Mouse (Mus musculus): ENCODE measurements around the gene Pdzd2. TPM values are rescaled to one million over a fixed set of nuclear protein-coding genes. Genes with fewer than 3 reads are reported as not detected.

Pdzd2 gene
- polyA plus RNA-seq, 1 experiment from 2014 or later: 13.7 TPM

DNA sequence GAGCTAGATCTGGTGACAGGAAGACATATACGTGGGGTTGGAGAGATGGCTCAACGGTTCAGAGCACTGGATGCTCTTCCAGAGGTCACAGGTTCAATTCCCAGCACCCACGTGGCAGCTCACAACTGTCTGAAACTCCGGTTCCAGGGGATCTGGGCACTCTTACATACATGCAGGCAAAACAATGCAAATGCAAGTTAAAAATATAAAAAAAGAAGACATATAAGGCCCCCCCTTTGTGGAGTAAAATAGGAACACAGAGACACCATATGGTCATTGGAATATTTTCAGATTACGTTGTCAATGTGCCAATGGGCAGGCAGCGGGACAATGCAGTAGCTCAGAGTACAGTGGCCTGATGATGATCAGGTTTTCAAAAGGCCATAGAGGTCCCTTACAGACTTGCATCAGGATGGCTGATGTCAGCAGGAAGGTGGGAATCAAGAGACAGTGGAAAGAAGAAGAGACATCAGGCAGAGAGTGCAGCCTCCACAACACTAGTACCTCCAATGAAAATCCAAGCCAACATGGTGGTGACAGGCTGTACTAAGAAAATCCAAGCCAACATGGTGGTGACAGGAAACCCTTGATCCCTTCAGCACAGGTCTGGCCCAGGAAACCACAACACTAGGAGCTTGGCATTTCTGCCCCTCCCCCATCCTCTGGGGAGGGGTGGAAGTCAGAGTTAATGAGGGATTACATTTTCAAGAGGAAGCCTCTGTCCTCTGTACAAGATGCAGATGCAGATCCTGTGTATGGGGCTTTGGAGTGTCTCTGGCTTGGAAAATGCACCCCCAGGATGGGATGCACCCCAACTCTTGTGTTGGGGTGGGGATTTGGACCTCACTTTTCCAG lies 287.4 kb downstream of the Pdzd2 start:
- Histone ChIP-seq H3K4me3 (no peak overlapping the region), H3K9ac (no peak overlapping the region), H3K9me3 (no peaks in the 10 kb centered on the region), H3K36me3 (no peaks in the 10 kb centered on the region), H3K27me3 (no peaks in the 10 kb centered on the region), H3K4me1 (peaks cover 13% of the 10 kb centered on the region), H3K27ac (no peak overlapping the region), H3K4me2 (replicated peaks) (no peak overlapping the region)
- WGBS: 85% methylated on average over 6 of the region's 6 CpGs
- 0 out of 2 replicates have a peak, but pooled peaks have one; percentile 28 for ATAC-seq (ENCODE audit: insufficient number of reproducible peaks, insufficient read depth, low FRiP score, low TSS enrichment)

DNA sequence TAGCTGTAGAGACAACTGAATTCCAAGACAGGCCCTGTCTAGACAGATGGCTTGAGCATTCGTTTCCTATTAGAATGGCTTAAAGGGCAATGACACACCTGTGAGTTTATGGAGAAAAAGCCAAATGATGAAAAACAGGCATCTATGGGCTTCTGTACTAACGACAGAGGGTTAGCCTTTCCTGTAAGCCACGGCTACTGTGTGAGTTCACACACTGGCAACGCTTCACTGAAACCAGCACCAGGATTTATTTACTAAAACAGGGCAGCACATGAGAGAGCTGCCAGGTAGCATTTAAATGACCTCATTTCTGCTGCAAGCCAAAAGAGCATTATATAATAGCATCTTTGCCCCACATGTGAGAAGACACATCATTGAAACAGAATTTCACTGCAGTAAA lies 288.3 kb downstream of the Pdzd2 start:
- Histone ChIP-seq H3K4me3 (no peak overlapping the region), H3K27me3 (no peaks in the 10 kb centered on the region), H3K27ac (no peak overlapping the region), H3K9me3 (no peaks in the 10 kb centered on the region), H3K36me3 (no peaks in the 10 kb centered on the region), H3K4me1 (peaks cover 4% of the 10 kb centered on the region), H3K4me2 (replicated peaks) (no peak overlapping the region), H3K9ac (no peak overlapping the region)
- WGBS: 48% methylated on average over 4 of the region's 4 CpGs
- ATAC-seq (ENCODE audit: insufficient number of reproducible peaks, insufficient read depth, low FRiP score, low TSS enrichment): no peak

DNA sequence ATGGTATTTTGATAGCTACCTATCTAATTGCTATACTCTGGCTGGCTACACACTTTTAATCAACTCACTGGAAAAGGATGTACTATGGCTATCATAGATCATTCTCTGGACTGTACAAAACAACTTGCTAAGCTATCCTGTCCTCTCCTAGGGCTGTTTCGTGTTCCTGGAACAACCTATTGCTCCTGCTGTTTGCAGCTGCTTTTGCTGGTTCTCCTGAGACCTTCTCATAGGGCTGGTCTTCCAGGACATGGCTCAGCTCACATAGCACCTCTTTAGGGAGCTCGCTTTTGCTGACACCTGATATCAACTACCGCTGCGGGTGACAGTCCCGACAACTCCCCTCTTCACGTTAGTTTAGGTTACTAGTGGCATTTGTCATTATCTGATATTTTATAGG lies 288.9 kb downstream of the Pdzd2 start:
- no peaks in the 10 kb centered on the region for H3K36me3 ChIP-seq
- peaks cover 3% of the 10 kb centered on the region; the same call in 1 of the 2 replicates for H3K4me1 ChIP-seq
- WGBS: 78% methylated on average over 6 of the region's 6 CpGs
- H3K27ac ChIP-seq: no peak overlapping the region
- no peak for ATAC-seq (ENCODE audit: insufficient number of reproducible peaks, insufficient read depth, low FRiP score, low TSS enrichment)
- H3K4me3 ChIP-seq: no peak overlapping the region
- H3K9ac ChIP-seq: no peak overlapping the region
- H3K9me3 ChIP-seq: no peaks in the 10 kb centered on the region
- no peaks in the 10 kb centered on the region for H3K27me3 ChIP-seq
- H3K4me2 ChIP-seq (replicated peaks): no peak overlapping the region

DNA sequence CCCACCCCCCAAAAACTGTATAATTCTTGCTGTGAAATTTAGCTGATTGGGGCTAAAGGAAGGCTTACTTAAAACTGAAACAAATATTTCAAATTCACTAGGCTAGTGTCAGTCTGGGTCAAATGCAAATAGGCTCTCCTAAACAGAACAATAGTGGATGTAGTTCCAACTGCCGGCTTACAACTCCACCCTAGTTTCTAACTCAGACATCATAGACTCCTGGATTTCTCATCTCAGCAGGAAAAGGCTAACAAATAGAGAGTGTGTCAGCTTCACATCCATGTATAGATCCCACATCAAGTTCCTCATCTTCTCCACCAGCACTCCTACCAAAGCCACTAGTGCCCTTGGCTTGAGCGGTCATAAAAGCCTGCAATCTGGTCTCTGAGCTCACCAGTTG lies 290.4 kb downstream of the Pdzd2 start:
- no peak for ATAC-seq (ENCODE audit: insufficient number of reproducible peaks, insufficient read depth, low FRiP score, low TSS enrichment)
- H3K4me2 ChIP-seq (replicated peaks): no peak overlapping the region
- 86% methylated on average over 2 of the region's 2 CpGs for WGBS
- H3K27me3 ChIP-seq: no peaks in the 10 kb centered on the region
- H3K4me1 ChIP-seq: peaks cover 3% of the 10 kb centered on the region; the same call in 1 of the 2 replicates
- no peaks in the 10 kb centered on the region for H3K36me3 ChIP-seq
- no peak overlapping the region for H3K9ac ChIP-seq
- no peaks in the 10 kb centered on the region for H3K9me3 ChIP-seq
- no peak overlapping the region for H3K4me3 ChIP-seq
- no peak overlapping the region for H3K27ac ChIP-seq

DNA sequence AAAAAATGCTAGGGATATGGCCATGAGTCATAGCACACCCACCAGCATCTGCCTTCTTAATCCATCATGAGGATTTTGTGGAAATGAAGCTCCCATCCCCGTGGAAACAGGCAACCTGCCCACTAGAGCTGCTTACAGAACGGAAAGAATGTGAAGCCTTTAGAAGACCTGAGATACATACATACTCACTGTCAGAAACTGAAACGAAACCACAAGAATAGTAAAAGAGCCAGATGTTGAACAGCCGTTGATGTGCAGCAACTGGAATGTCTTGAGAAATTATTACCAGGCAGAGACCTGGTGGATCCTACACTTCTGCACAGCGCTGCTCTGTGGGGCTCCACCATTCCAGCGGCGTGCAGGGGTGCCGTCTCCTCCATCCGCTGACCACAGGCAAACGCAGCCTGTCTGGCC lies 292.7 kb downstream of the Pdzd2 start:
- WGBS: 62% methylated on average over 10 of the region's 10 CpGs
- ATAC-seq (ENCODE audit: insufficient number of reproducible peaks, insufficient read depth, low FRiP score, low TSS enrichment): no peak
- Histone ChIP-seq H3K36me3 (no peaks in the 10 kb centered on the region), H3K4me1 (peaks cover 3% of the 10 kb centered on the region; the same call in 1 of the 2 replicates), H3K9me3 (no peaks in the 10 kb centered on the region), H3K27me3 (no peaks in the 10 kb centered on the region), H3K4me2 (replicated peaks) (no peak overlapping the region), H3K9ac (no peak overlapping the region), H3K4me3 (no peak overlapping the region), H3K27ac (no peak overlapping the region)

DNA sequence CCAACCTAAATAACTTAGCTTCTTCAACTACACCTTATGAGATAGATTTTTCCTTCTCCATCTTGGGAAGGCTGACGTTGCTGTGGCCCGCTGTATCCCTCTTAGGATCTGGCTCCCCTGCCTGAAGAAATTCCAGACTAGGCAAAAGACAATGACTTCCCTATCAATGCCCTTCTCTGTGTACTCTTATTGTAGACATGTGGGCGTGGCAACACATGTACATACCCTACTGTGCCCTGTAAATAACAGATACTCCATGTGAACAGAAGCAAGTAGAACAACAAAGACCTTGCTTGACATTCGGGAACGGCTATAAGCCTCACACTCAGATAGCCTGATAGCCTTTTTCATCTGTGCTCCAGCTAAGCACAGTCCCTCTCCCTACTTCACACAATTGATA lies 295.2 kb downstream of the Pdzd2 start:
- Histone ChIP-seq H3K27ac (no peak overlapping the region), H3K4me2 (replicated peaks) (no peak overlapping the region), H3K4me1 (no peaks in the 10 kb centered on the region; the same call in 1 of the 2 replicates), H3K9me3 (no peaks in the 10 kb centered on the region), H3K4me3 (no peak overlapping the region), H3K27me3 (no peaks in the 10 kb centered on the region), H3K9ac (no peak overlapping the region), H3K36me3 (no peaks in the 10 kb centered on the region)
- WGBS: 66% methylated on average over 5 of the region's 5 CpGs
- no peak for ATAC-seq (ENCODE audit: insufficient number of reproducible peaks, insufficient read depth, low FRiP score, low TSS enrichment)

DNA sequence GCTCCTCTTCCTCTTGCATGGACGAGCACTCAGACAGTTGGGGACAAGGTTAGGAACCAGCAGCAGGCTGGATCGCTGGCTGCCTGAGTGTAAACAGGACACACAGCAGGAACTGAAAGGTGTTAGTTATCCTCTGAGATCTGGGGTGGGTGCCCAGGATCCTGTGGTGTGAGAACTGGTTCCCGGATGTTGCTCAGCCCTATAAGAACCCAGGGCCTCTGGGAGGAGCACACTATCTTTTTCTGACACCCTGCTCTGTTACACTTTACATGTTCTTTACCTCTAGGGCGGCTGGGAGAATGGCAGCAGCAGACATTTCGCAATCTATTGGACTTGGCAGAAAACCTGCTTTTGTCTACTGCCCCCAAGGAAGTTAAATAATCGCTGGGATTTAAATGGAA lies 300.4 kb downstream of the Pdzd2 start:
- Histone ChIP-seq H3K27ac (no peak overlapping the region), H3K4me1 (peaks cover 11% of the 10 kb centered on the region), H3K9me3 (no peaks in the 10 kb centered on the region), H3K4me3 (no peak overlapping the region), H3K27me3 (no peaks in the 10 kb centered on the region), H3K36me3 (no peaks in the 10 kb centered on the region), H3K9ac (no peak overlapping the region), H3K4me2 (replicated peaks) (no peak overlapping the region)
- WGBS: 59% methylated on average over 6 of the region's 6 CpGs
- no peak for ATAC-seq (ENCODE audit: insufficient number of reproducible peaks, insufficient read depth, low FRiP score, low TSS enrichment)

DNA sequence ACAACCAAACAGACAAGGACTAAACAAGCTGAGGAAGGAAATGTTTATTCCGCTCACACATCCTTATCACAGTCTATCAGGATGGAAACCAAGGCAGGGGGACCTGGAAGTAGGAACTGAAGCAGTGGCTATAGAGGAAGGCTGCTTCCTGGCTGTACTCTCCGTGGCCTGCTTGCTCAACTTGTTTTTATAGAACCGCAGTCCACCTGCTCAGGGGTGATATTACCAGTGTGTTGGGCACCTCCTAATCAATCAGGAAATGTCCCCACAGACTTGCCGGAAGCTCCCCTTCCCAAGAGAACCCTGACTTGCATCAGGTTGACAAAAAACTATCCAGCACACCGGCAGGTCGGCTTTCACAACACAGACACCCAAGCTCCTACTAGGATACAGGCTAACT lies 301.0 kb downstream of the Pdzd2 start:
- Histone ChIP-seq H3K4me2 (replicated peaks) (no peak overlapping the region), H3K4me3 (no peak overlapping the region), H3K36me3 (no peaks in the 10 kb centered on the region), H3K27ac (no peak overlapping the region), H3K9me3 (no peaks in the 10 kb centered on the region), H3K9ac (no peak overlapping the region), H3K4me1 (peaks cover 15% of the 10 kb centered on the region), H3K27me3 (no peaks in the 10 kb centered on the region)
- WGBS: 72% methylated on average over 6 of the region's 6 CpGs
- no peak for ATAC-seq (ENCODE audit: insufficient number of reproducible peaks, insufficient read depth, low FRiP score, low TSS enrichment)

DNA sequence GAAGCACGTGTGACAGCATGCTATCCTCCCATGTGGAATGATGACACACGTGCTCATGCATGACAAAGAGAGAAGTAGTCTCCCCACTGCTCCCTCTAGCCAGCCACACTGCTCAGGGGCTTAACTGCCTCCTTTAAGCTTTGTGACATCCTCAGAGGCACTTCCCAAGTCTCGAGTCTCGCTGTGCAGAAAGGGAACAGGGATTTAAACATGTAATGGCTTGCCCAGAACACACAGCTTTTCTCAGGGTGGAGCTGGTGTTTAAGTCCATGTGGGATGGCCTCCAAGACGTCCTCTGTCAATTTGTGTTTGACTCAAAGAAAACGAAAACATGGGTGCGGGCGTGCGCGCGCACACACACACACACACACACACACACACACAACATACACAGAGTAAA lies 301.6 kb downstream of the Pdzd2 start:
- H3K4me3 ChIP-seq: no peak overlapping the region

DNA sequence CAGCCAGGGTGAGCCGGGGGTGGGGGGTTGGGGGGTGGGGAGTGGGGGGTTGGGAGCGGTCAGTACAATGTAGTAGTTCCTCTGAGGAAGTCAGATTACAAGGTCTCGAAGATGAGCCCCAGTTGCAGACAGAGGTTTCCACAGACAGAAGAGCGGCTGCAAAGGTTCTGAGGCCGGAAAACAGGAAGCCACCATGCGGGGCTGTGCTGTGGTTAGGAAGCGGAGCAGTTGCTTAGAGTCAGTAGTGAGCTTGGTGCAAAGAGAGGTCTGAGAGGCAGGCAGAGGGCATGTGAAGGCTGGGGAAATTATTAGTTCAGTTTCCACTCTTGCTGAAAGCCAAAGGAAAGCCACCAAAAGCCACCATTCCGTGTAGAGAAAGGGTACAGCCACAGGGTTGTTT lies 303.8 kb downstream of the Pdzd2 start:
- Histone ChIP-seq H3K9ac (no peak overlapping the region), H3K27ac (no peak overlapping the region), H3K4me1 (peaks cover 20% of the 10 kb centered on the region), H3K9me3 (no peaks in the 10 kb centered on the region), H3K27me3 (no peaks in the 10 kb centered on the region), H3K4me2 (replicated peaks) (no peak overlapping the region), H3K4me3 (no peak overlapping the region), H3K36me3 (no peaks in the 10 kb centered on the region)
- no peak for ATAC-seq (ENCODE audit: insufficient number of reproducible peaks, insufficient read depth, low FRiP score, low TSS enrichment)
- 70% methylated on average over 8 of the region's 8 CpGs for whole genome bisulfite sequencing

More for the DNA sequence above, 301.6 kb downstream of the Pdzd2 start:
- Histone ChIP-seq H3K9ac (no peak overlapping the region), H3K36me3 (no peaks in the 10 kb centered on the region), H3K9me3 (no peaks in the 10 kb centered on the region), H3K4me1 (peaks cover 15% of the 10 kb centered on the region), H3K4me2 (replicated peaks) (no peak overlapping the region), H3K27ac (no peak overlapping the region), H3K27me3 (no peaks in the 10 kb centered on the region)
- 74% methylated on average over 11 of the region's 11 CpGs for WGBS
- no peak for ATAC-seq (ENCODE audit: insufficient number of reproducible peaks, insufficient read depth, low FRiP score, low TSS enrichment)

DNA sequence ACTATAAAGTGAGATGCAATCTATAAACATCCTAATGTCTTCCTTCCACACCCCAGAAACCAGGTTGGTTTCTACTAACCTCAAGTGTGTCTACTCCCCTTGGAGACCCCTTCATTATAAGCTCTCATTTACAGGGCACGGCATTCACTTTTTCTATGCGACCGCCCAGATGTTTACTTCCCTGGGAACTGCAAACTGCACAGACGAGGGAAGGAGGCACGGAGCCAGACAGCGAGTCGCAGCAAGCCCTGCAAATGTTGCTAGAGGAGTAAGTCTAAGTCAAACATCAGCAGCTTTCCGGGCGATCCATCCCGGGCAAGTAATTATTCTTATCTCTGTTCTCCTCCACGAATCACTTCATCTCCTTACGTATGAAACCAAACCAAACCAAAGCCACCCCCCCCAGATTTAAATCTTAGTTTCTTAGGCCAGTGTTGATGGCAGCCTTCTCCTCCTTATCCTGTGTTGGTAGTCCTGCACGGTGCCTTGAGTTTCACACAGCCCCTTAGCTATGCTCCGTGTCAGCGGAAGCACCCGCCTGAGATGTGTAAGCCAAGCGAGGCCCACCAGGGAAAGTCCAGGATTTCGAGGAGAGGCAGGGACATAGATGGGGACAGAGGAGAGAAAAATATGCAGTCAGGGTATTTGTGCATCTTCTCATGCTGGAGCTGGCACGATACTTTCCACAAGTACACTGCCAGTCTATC lies 305.7 kb downstream of the Pdzd2 start:
- 63% methylated on average over 19 of the region's 19 CpGs for WGBS
- Histone ChIP-seq H3K27ac (no peak overlapping the region), H3K4me1 (peaks cover 20% of the 10 kb centered on the region), H3K9me3 (no peaks in the 10 kb centered on the region), H3K27me3 (no peaks in the 10 kb centered on the region), H3K4me3 (no peak overlapping the region), H3K36me3 (no peaks in the 10 kb centered on the region), H3K4me2 (replicated peaks) (no peak overlapping the region), H3K9ac (no peak overlapping the region)
- no peak for ATAC-seq (ENCODE audit: insufficient number of reproducible peaks, insufficient read depth, low FRiP score, low TSS enrichment)

DNA sequence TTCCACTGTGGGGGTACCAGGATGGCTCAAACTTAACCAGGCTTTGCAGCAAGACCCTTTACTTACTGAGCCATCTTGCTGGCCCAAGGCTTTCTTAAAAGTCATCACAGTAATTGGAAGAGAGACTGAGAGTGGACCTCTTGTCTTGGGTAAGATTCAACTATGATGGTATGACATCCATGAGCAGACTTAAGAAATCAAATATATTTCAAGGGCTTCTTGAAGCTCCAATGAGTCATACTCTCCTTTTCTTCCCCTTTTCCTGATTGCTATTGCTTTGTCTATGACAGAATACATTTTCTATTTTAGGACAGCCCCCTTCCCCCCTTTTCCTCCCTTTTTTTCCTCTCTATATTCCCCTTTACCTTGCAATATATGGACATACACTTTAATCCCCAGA lies 306.8 kb downstream of the Pdzd2 start:
- Histone ChIP-seq H3K27me3 (no peaks in the 10 kb centered on the region), H3K4me1 (peaks cover 26% of the 10 kb centered on the region), H3K36me3 (no peaks in the 10 kb centered on the region), H3K9me3 (no peaks in the 10 kb centered on the region), H3K9ac (no peak overlapping the region), H3K4me3 (no peak overlapping the region), H3K4me2 (replicated peaks) (no peak overlapping the region), H3K27ac (no peak overlapping the region)
- no peak for ATAC-seq (ENCODE audit: insufficient number of reproducible peaks, insufficient read depth, low FRiP score, low TSS enrichment)

Data from embryonic facial prominence, embryonic 12.5 days (tissue).